Mouse (Mus musculus) skeletal muscle tissue, postnatal 0 days (tissue): ENCODE data around the gene Clvs2. TPM values are rescaled to one million over a fixed set of nuclear protein-coding genes. Genes with fewer than 3 reads are reported as not detected.

Experiments used
- polyA plus RNA-seq: library from polyadenylated mRNA; unstranded; fragments of >200 nt; fragmentation: Nextera tagmentation; extraction: Ambion mirVana; gene quantifications from 2 replicates; pipeline ENCODE4 v1.2.1, GENCODE M21; 2015

The Clvs2 gene
- not detected in 2 replicates for polyA plus RNA-seq

GRCm38 (mm10) chr10:33624131-33624879, at the start of gene Clvs2:
Gene Clvs2, minus strand, starts transcription at chr10:33624769.

Other genes starting within 250 kb of the Clvs2 start
- gene Sult3a2, start 161.9 kb upstream of the Clvs2 start, polyA plus RNA-seq = not detected in 2 replicates
- gene Sult3a1, start 233.0 kb upstream of the Clvs2 start, polyA plus RNA-seq = not detected in 2 replicates